Mouse (Mus musculus) frontal cortex, postnatal 36 days (tissue): ENCODE measurements around the gene Smim7.

Source experiments
- DNase-seq, 2 experiments: peaks; one replicate each; pipeline ENCODE4 v3.0.0; 2022; ENCODE audit warnings: low spot score in 2 of 2

Smim7 gene

GRCm38 (mm10) chr8:72547802-72548643, 22.9 kb downstream of the Smim7 start, which contains the start of gene Med26:
Gene Med26 (minus strand): TSS chr8:72548270.
- peak; percentile 98 for DNase-seq

- peak in 1 of 2 experiments; percentile 24 for DNase-seq
Observed at GRCm38 (mm10) chr8:72547122-72547801, 23.6 kb downstream of the Smim7 start.

- DNase-seq: no peak
Observed at GRCm38 (mm10) chr8:72539234-72539633, 31.7 kb downstream of the Smim7 start.

- DNase-seq: no peak
Observed at GRCm38 (mm10) chr8:72534888-72535287, 36.0 kb downstream of the Smim7 start.

GRCm38 (mm10) chr8:72532103-72532502, 38.8 kb downstream of the Smim7 start:
- DNase-seq: no peak

GRCm38 (mm10) chr8:72521888-72522287, 49.0 kb downstream of the Smim7 start:
- DNase-seq: no peak

- no peak for DNase-seq
Observed at GRCm38 (mm10) chr8:72517421-72517988, 53.4 kb downstream of the Smim7 start.
